Mouse (Mus musculus) hindlimb bud, embryonic 11.5 days (tissue): ENCODE results near the gene Gm12794.
"Not testable (repeated sequence)": the region's sequence is repeated elsewhere in the genome, so short reads cannot be mapped to it uniquely, and the experiment has no call there.

Experiments used
- DNase-seq: peaks from one replicate; pipeline ENCODE4 v3.0.0-alpha.2; 2012; ENCODE audit warnings: low read depth, low spot score; ENCODE audit errors: extremely low spot score

The Gm12794 gene

GRCm38 (mm10) chr4:101940107-101940506 lies at the start of gene Gm12794:
Gene Gm12794, plus strand, starts transcription at chr4:101940407.
- DNase-seq: not testable (repeated sequence)

- no peak for DNase-seq
Observed at GRCm38 (mm10) chr4:101893656-101894420, 46.4 kb upstream of the Gm12794 start, which contains the start of gene C130073F10Rik. Gene C130073F10Rik, minus strand, starts transcription at chr4:101893789.

- not testable (repeated sequence) for DNase-seq
Observed at GRCm38 (mm10) chr4:101908821-101909220, 31.4 kb upstream of the Gm12794 start, which contains the start of gene Gm12800. Gene Gm12800, plus strand, starts transcription at chr4:101909121.

GRCm38 (mm10) chr4:101980949-101981348 lies 40.7 kb downstream of the Gm12794 start, which contains the start of gene Gm12790:
Gene Gm12790, minus strand, starts transcription at chr4:101981049.
- not testable (repeated sequence) for DNase-seq

GRCm38 (mm10) chr4:101985678-101986077 lies 45.5 kb downstream of the Gm12794 start:
- no peak for DNase-seq

GRCm38 (mm10) chr4:101986326-101986725 lies 46.1 kb downstream of the Gm12794 start, which contains the start of gene Gm12789:
Gene Gm12789, plus strand, starts transcription at chr4:101986626.
- not testable (repeated sequence) for DNase-seq
